Mouse (Mus musculus): ENCODE data around the gene BC037034. TPM values are rescaled to one million over a fixed set of nuclear protein-coding genes. Genes with fewer than 3 reads are reported as not detected.
"Not testable (repeated sequence)": the region's sequence is repeated elsewhere in the genome, so short reads cannot be mapped to it uniquely, and the experiment has no call there.

BC037034 gene
- total and polyA plus RNA-seq, 3 experiments: 4.5 to 15.4 (median 11.2) TPM

GRCm38 (mm10) chr5:138219864-138220263, 44.0 kb downstream of the BC037034 start:
- Histone ChIP-seq H3K79me2 (replicated peaks; ENCODE audit: control insufficient read depth, extremely low read depth, insufficient read depth, poor library complexity, severe bottlenecking) (no peaks in the 10 kb centered on the region), H3K27ac (ENCODE audit: insufficient read depth, low read depth) (no peak overlapping the region), H3K4me2 (ENCODE audit: insufficient read depth, low read depth, poor library complexity, severe bottlenecking) (no peak overlapping the region), H3K9me3 (replicated peaks; ENCODE audit: low read length) (peaks cover 5% of the 10 kb centered on the region), H3K9ac (ENCODE audit: insufficient read depth, low read depth) (no peak overlapping the region), H3K27me3 (replicated peaks) (no peaks in the 10 kb centered on the region), H3K4me3 (replicated peaks in 1 of 3; ENCODE audit: low read depth in 2 of 3, low read length in 2 of 3, poor library complexity in 1 of 3) (no peak overlapping the region), H3K36me3 (replicated peaks in 1 of 2; ENCODE audit: control insufficient read depth in 1 of 2, insufficient read depth in 1 of 2, low read length in 1 of 2) (no peaks in the 10 kb centered on the region), H3K4me1 (ENCODE audit: control insufficient read depth in 1 of 2, insufficient read depth in 2 of 2) (peaks cover 0 to 7% of the 10 kb centered on the region in 2 experiments; a peak in 2 of 4 replicates)
- dilution Hi-C loops (cut with MboI; ENCODE audit: extremely low pct_ligation_motif_present, extremely low pct_unique_long_range_greater_than_20kb, low sequenced_read_pairs) (no loop called here), in situ Hi-C loops (cut with MboI; ENCODE audit: low pct_ligation_motif_present, low pct_unique_long_range_greater_than_20kb, low sequenced_read_pairs) (no loop called here)
- DNase-seq (ENCODE audit: extremely low read depth): no peak
- TF ChIP-seq MAZ (IDR thresholded peaks at IDR 0.05; ENCODE audit: low read depth, low read length) (no peak), CTCF (conservative IDR thresholded peaks at IDR 0.05 in 1 of 2, IDR thresholded peaks at IDR 0.05 in 1 of 2; ENCODE audit: low read depth in 2 of 2, low read length in 2 of 2) (no peak), NRF1 (IDR thresholded peaks at IDR 0.05; ENCODE audit: low read depth, low read length) (no peak), TBP (conservative IDR thresholded peaks at IDR 0.05; ENCODE audit: low read depth, low read length) (no peak), HCFC1 (IDR thresholded peaks at IDR 0.05; ENCODE audit: low read depth, low read length) (no peak), POLR2AphosphoS2 (IDR thresholded peaks at IDR 0.05; ENCODE audit: low read depth, low read length) (no peak), CHD2 (IDR thresholded peaks at IDR 0.05; ENCODE audit: low read length) (no peak), SMC3 (IDR thresholded peaks at IDR 0.05; ENCODE audit: low read depth, low read length) (no peak), ZNF384 (IDR thresholded peaks at IDR 0.05; ENCODE audit: low read depth, low read length) (no peak), RAD21 (IDR thresholded peaks at IDR 0.05; ENCODE audit: low read depth, low read length) (no peak), POLR2A (IDR thresholded peaks at IDR 0.05; ENCODE audit: low read depth, low read length) (no peak), PAX5 (IDR thresholded peaks at IDR 0.05; ENCODE audit: low read length) (no peak), UBTF (IDR thresholded peaks at IDR 0.05; ENCODE audit: low read depth, low read length) (no peak), ZKSCAN1 (IDR thresholded peaks at IDR 0.05; ENCODE audit: borderline replicate concordance, low read depth, low read length) (no peak), MEF2A (IDR thresholded peaks at IDR 0.05; ENCODE audit: borderline replicate concordance, low read depth, low read length) (no peak), USF1 (IDR thresholded peaks at IDR 0.05; ENCODE audit: low read depth, low read length) (no peak), USF2 (conservative IDR thresholded peaks at IDR 0.05; ENCODE audit: low read depth, low read length) (no peak)

DNA sequence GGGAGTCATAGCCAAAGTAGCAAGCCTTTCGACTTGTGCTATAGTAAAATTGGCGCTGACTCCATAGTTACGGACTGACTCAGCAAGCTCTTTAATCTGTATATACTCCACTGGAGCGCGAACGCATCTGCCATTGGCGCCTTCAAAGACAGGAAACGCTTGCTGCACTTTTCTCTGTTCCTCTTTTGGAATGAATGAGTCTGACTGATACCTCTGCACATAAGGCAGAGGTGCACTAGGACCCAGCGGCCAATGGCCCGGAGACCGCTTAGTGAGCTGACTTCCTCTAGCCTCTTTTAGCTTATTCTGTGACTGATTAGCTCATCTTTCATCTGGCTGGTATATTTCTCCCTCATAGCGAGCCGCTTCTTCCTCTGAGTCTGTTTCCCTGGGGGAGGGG, 47.2 kb downstream of the BC037034 start:
- H3K27me3 ChIP-seq (replicated peaks); H3K4me2 ChIP-seq (ENCODE audit: insufficient read depth, low read depth, poor library complexity, severe bottlenecking); dilution Hi-C loops (cut with MboI; ENCODE audit: extremely low pct_ligation_motif_present, extremely low pct_unique_long_range_greater_than_20kb, low sequenced_read_pairs); H3K27ac ChIP-seq (ENCODE audit: insufficient read depth, low read depth); in situ Hi-C loops (cut with MboI; ENCODE audit: low pct_ligation_motif_present, low pct_unique_long_range_greater_than_20kb, low sequenced_read_pairs); H3K9ac ChIP-seq (ENCODE audit: insufficient read depth, low read depth); H3K79me2 ChIP-seq (replicated peaks; ENCODE audit: control insufficient read depth, extremely low read depth, insufficient read depth, poor library complexity, severe bottlenecking); H3K9me3 ChIP-seq (replicated peaks; ENCODE audit: low read length); H3K4me3 ChIP-seq (replicated peaks in 1 of 3; ENCODE audit: low read depth in 2 of 3, low read length in 2 of 3, poor library complexity in 1 of 3); H3K36me3 ChIP-seq (replicated peaks in 1 of 2; ENCODE audit: control insufficient read depth in 1 of 2, insufficient read depth in 1 of 2, low read length in 1 of 2); H3K4me1 ChIP-seq (ENCODE audit: control insufficient read depth in 1 of 2, insufficient read depth in 2 of 2): not testable (repeated sequence)
- peak; percentile 73 for DNase-seq (ENCODE audit: extremely low read depth)
- TF ChIP-seq JUN (IDR thresholded peaks at IDR 0.05; ENCODE audit: insufficient read depth, low read depth, low read length) (peak; percentile 11; the same call in 1 of the 2 replicates), IRF4 (IDR thresholded peaks at IDR 0.05; ENCODE audit: low read depth, low read length) (peak; percentile 63; the same call in 1 of the 2 replicates), EP300 (IDR thresholded peaks at IDR 0.05; ENCODE audit: low read length) (peak; percentile 71), ETS1 (conservative IDR thresholded peaks at IDR 0.05; ENCODE audit: low read depth, low read length) (0 out of 2 replicates have a peak, but pooled peaks have one; percentile 19)

Other genes starting within 250 kb of the BC037034 start
- gene Smok3a, start 242.8 kb downstream of the BC037034 start, total RNA-seq (2012; rRNA removed): not detected in 2 replicates
- not detected in 2 replicates for gene Smok3a, start 242.8 kb downstream of the BC037034 start, total RNA-seq (2014; rRNA removed)
- gene Smok3a, start 242.8 kb downstream of the BC037034 start, polyA plus RNA-seq (2012; ENCODE audit: insufficient read length, low read depth): not detected in 2 replicates
- gene Smok3b, start 242.6 kb downstream of the BC037034 start, total RNA-seq (2012; rRNA removed): not detected in 2 replicates
- gene Smok3b, start 242.6 kb downstream of the BC037034 start, total RNA-seq (2014; rRNA removed): not detected in 2 replicates
- gene Smok3b, start 242.6 kb downstream of the BC037034 start, polyA plus RNA-seq (2012; ENCODE audit: insufficient read length, low read depth): not detected in 2 replicates
- not detected in 2 replicates for gene Smok3c, start 210.8 kb downstream of the BC037034 start, total RNA-seq (2012; rRNA removed)
- gene Smok3c, start 210.8 kb downstream of the BC037034 start, total RNA-seq (2014; rRNA removed): not detected in 2 replicates
- gene Smok3c, start 210.8 kb downstream of the BC037034 start, polyA plus RNA-seq (2012; ENCODE audit: insufficient read length, low read depth): not detected in 2 replicates
- 9.5 and 10.5 TPM in 2 replicates for gene Zkscan1, start 178.9 kb downstream of the BC037034 start, total RNA-seq (2012; rRNA removed)
- 10.7 and 12.0 TPM in 2 replicates for gene Zkscan1, start 178.9 kb downstream of the BC037034 start, total RNA-seq (2014; rRNA removed)
- 8.9 and 9.2 TPM in 2 replicates for gene Zkscan1, start 178.9 kb downstream of the BC037034 start, polyA plus RNA-seq (2012; ENCODE audit: insufficient read length, low read depth)
- 9.0 and 10.8 TPM in 2 replicates for gene Zscan21, start 147.1 kb downstream of the BC037034 start, total RNA-seq (2012; rRNA removed)
- gene Zscan21, start 147.1 kb downstream of the BC037034 start, total RNA-seq (2014; rRNA removed): 9.0 and 9.6 TPM in 2 replicates
- 12.1 and 13.6 TPM in 2 replicates for gene Zscan21, start 147.1 kb downstream of the BC037034 start, polyA plus RNA-seq (2012; ENCODE audit: insufficient read length, low read depth)
- gene Zfp113, start 108.3 kb downstream of the BC037034 start, total RNA-seq (2012; rRNA removed): 5.2 and 5.8 TPM in 2 replicates
- 5.5 and 7.0 TPM in 2 replicates for gene Zfp113, start 108.3 kb downstream of the BC037034 start, total RNA-seq (2014; rRNA removed)
- 4.1 and 4.4 TPM in 2 replicates for gene Zfp113, start 108.3 kb downstream of the BC037034 start, polyA plus RNA-seq (2012; ENCODE audit: insufficient read length, low read depth)
- gene Cops6, start 103.0 kb downstream of the BC037034 start, total RNA-seq (2012; rRNA removed): 78.4 and 80.6 TPM in 2 replicates
- 86.4 and 88.4 TPM in 2 replicates for gene Cops6, start 103.0 kb downstream of the BC037034 start, total RNA-seq (2014; rRNA removed)
- 205 and 210 TPM in 2 replicates for gene Cops6, start 103.0 kb downstream of the BC037034 start, polyA plus RNA-seq (2012; ENCODE audit: insufficient read length, low read depth)
- 16.7 and 17.4 TPM in 2 replicates for gene Ap4m1, start 92.0 kb downstream of the BC037034 start, total RNA-seq (2012; rRNA removed)
- gene Ap4m1, start 92.0 kb downstream of the BC037034 start, total RNA-seq (2014; rRNA removed): 20.4 and 21.5 TPM in 2 replicates
- gene Ap4m1, start 92.0 kb downstream of the BC037034 start, polyA plus RNA-seq (2012; ENCODE audit: insufficient read length, low read depth): 26.3 and 27.5 TPM in 2 replicates
- gene Mcm7, start 91.6 kb downstream of the BC037034 start, total RNA-seq (2012; rRNA removed): 146 and 193 TPM in 2 replicates
- 206 and 209 TPM in 2 replicates for gene Mcm7, start 91.6 kb downstream of the BC037034 start, total RNA-seq (2014; rRNA removed)
- gene Mcm7, start 91.6 kb downstream of the BC037034 start, polyA plus RNA-seq (2012; ENCODE audit: insufficient read length, low read depth): 267 and 277 TPM in 2 replicates
- gene Taf6, start 76.6 kb downstream of the BC037034 start, total RNA-seq (2012; rRNA removed): 60.9 and 62.1 TPM in 2 replicates
- gene Taf6, start 76.6 kb downstream of the BC037034 start, total RNA-seq (2014; rRNA removed): 59.8 and 60.2 TPM in 2 replicates
- gene Taf6, start 76.6 kb downstream of the BC037034 start, polyA plus RNA-seq (2012; ENCODE audit: insufficient read length, low read depth): 56.8 and 61.5 TPM in 2 replicates
- gene Cnpy4, start 76.5 kb downstream of the BC037034 start, total RNA-seq (2012; rRNA removed): 19.2 and 22.5 TPM in 2 replicates
- gene Cnpy4, start 76.5 kb downstream of the BC037034 start, total RNA-seq (2014; rRNA removed): 21.6 and 26.7 TPM in 2 replicates
- 24.9 and 31.0 TPM in 2 replicates for gene Cnpy4, start 76.5 kb downstream of the BC037034 start, polyA plus RNA-seq (2012; ENCODE audit: insufficient read length, low read depth)
- 0.84 and 1.4 TPM in 2 replicates for gene Mblac1, start 69.7 kb downstream of the BC037034 start, total RNA-seq (2012; rRNA removed)
- 0.17 TPM in 1 of 2 replicates, not detected in the other for gene Mblac1, start 69.7 kb downstream of the BC037034 start, total RNA-seq (2014; rRNA removed)
- 0.31 and 0.41 TPM in 2 replicates for gene Mblac1, start 69.7 kb downstream of the BC037034 start, polyA plus RNA-seq (2012; ENCODE audit: insufficient read length, low read depth)
- gene Nxpe5, start 38.1 kb downstream of the BC037034 start, total RNA-seq (2012; rRNA removed): not detected in 2 replicates
- not detected in 2 replicates for gene Nxpe5, start 38.1 kb downstream of the BC037034 start, total RNA-seq (2014; rRNA removed)
- not detected in 2 replicates for gene Nxpe5, start 38.1 kb downstream of the BC037034 start, polyA plus RNA-seq (2012; ENCODE audit: insufficient read length, low read depth)
- gene Lamtor4, start 8.6 kb downstream of the BC037034 start, total RNA-seq (2012; rRNA removed): 42.0 and 44.0 TPM in 2 replicates
- 40.1 and 40.3 TPM in 2 replicates for gene Lamtor4, start 8.6 kb downstream of the BC037034 start, total RNA-seq (2014; rRNA removed)
- gene Lamtor4, start 8.6 kb downstream of the BC037034 start, polyA plus RNA-seq (2012; ENCODE audit: insufficient read length, low read depth): 24.5 and 35.5 TPM in 2 replicates
- 0.21 and 0.25 TPM in 2 replicates for gene Gal3st4, start 8.8 kb upstream of the BC037034 start, total RNA-seq (2012; rRNA removed)
- gene Gal3st4, start 8.8 kb upstream of the BC037034 start, total RNA-seq (2014; rRNA removed): not detected in 2 replicates
- gene Gal3st4, start 8.8 kb upstream of the BC037034 start, polyA plus RNA-seq (2012; ENCODE audit: insufficient read length, low read depth): not detected in 2 replicates
- not detected in 2 replicates for gene Gm43720, start 15.9 kb upstream of the BC037034 start, total RNA-seq (2012; rRNA removed)
- not detected in 2 replicates for gene Gm43720, start 15.9 kb upstream of the BC037034 start, total RNA-seq (2014; rRNA removed)
- gene Gm43720, start 15.9 kb upstream of the BC037034 start, polyA plus RNA-seq (2012; ENCODE audit: insufficient read length, low read depth): not detected in 2 replicates
- gene Gpc2, start 16.0 kb upstream of the BC037034 start, total RNA-seq (2012; rRNA removed): not detected in 2 replicates
- gene Gpc2, start 16.0 kb upstream of the BC037034 start, total RNA-seq (2014; rRNA removed): not detected in 2 replicates
- gene Gpc2, start 16.0 kb upstream of the BC037034 start, polyA plus RNA-seq (2012; ENCODE audit: insufficient read length, low read depth): not detected in 2 replicates
- gene Stag3, start 16.2 kb upstream of the BC037034 start, total RNA-seq (2012; rRNA removed): not detected in 2 replicates
- not detected in 2 replicates for gene Stag3, start 16.2 kb upstream of the BC037034 start, total RNA-seq (2014; rRNA removed)
- not detected in 2 replicates for gene Stag3, start 16.2 kb upstream of the BC037034 start, polyA plus RNA-seq (2012; ENCODE audit: insufficient read length, low read depth)
- gene Pvrig, start 77.9 kb upstream of the BC037034 start, total RNA-seq (2012; rRNA removed): 0.21 TPM in 1 of 2 replicates, not detected in the other
- gene Pvrig, start 77.9 kb upstream of the BC037034 start, total RNA-seq (2014; rRNA removed): 0.23 and 0.87 TPM in 2 replicates
- 0.45 and 0.50 TPM in 2 replicates for gene Pvrig, start 77.9 kb upstream of the BC037034 start, polyA plus RNA-seq (2012; ENCODE audit: insufficient read length, low read depth)
- 8.6 and 8.7 TPM in 2 replicates for gene Zfp157, start 177.4 kb upstream of the BC037034 start, total RNA-seq (2012; rRNA removed)
- gene Zfp157, start 177.4 kb upstream of the BC037034 start, total RNA-seq (2014; rRNA removed): 12.7 and 12.9 TPM in 2 replicates
- gene Zfp157, start 177.4 kb upstream of the BC037034 start, polyA plus RNA-seq (2012; ENCODE audit: insufficient read length, low read depth): 7.8 and 7.9 TPM in 2 replicates

Measured in CH12.LX (cell line).